Mouse (Mus musculus): ENCODE results near the gene Syt11. TPM values are rescaled to one million over a fixed set of nuclear protein-coding genes. Genes with fewer than 3 reads are reported as not detected.
"Not testable (repeated sequence)": the region's sequence is repeated elsewhere in the genome, so short reads cannot be mapped to it uniquely, and the experiment has no call there.

Syt11 gene
- polyA plus RNA-seq, 1 experiment from 2014 or later: 6.3 TPM

GRCm38 (mm10) chr3:88771189-88771940 lies 3.6 kb downstream of the Syt11 start:
- ATAC-seq (ENCODE audit: insufficient read depth): peak; percentile 83

GRCm38 (mm10) chr3:88762401-88762831 lies 12.5 kb downstream of the Syt11 start:
- Histone ChIP-seq H3K27me3 (ENCODE audit: insufficient read depth, low read length) (no peaks in the 10 kb centered on the region), H3K9ac (no peak overlapping the region), H3K4me2 (no peak overlapping the region), H3K4me3 (ENCODE audit: low read depth, low read length) (no peak overlapping the region), H3K27ac (ENCODE audit: low read depth) (no peak overlapping the region), H3K36me3 (ENCODE audit: insufficient read depth) (no peaks in the 10 kb centered on the region), H3K4me1 (ENCODE audit: insufficient read depth) (peaks cover 12% of the 10 kb centered on the region), H3K9me3 (ENCODE audit: low read depth, low read length) (no peaks in the 10 kb centered on the region)
- DNase-seq (peak; percentile 37), ATAC-seq (ENCODE audit: insufficient read depth) (no peak)
- 58% methylated on average over 6 of the region's 6 CpGs for WGBS
- peak; percentile 35 for TF ChIP-seq CTCF (IDR thresholded peaks at IDR 0.05; ENCODE audit: low read depth)

More at GRCm38 (mm10) chr3:88771189-88771940, 3.6 kb downstream of the Syt11 start:
- not testable (repeated sequence) for H3K36me3 ChIP-seq (ENCODE audit: insufficient read depth); H3K4me1 ChIP-seq (ENCODE audit: insufficient read depth); H3K9ac ChIP-seq; H3K9me3 ChIP-seq (ENCODE audit: low read depth, low read length); H3K27me3 ChIP-seq (ENCODE audit: insufficient read depth, low read length)
- peak; percentile 68 for DNase-seq
- peak overlapping the region; percentile 21 for H3K4me3 ChIP-seq (ENCODE audit: low read depth, low read length)
- H3K4me2 ChIP-seq: peak overlapping the region; percentile 51
- WGBS: 2% methylated on average over 13 of the region's 28 CpGs
- peak overlapping the region; percentile 73 for H3K27ac ChIP-seq (ENCODE audit: low read depth)

GRCm38 (mm10) chr3:88761619-88762018 lies 13.3 kb downstream of the Syt11 start:
- 92% methylated on average over 19 of the region's 19 CpGs for WGBS
- H3K27ac ChIP-seq (ENCODE audit: low read depth): no peak overlapping the region
- ATAC-seq (ENCODE audit: insufficient read depth): no peak
- no peaks in the 10 kb centered on the region for H3K36me3 ChIP-seq (ENCODE audit: insufficient read depth)
- no peaks in the 10 kb centered on the region for H3K27me3 ChIP-seq (ENCODE audit: insufficient read depth, low read length)
- H3K9me3 ChIP-seq (ENCODE audit: low read depth, low read length): no peaks in the 10 kb centered on the region
- no peak for DNase-seq
- no peak overlapping the region for H3K9ac ChIP-seq
- no peak overlapping the region for H3K4me2 ChIP-seq
- H3K4me3 ChIP-seq (ENCODE audit: low read depth, low read length): no peak overlapping the region
- peaks cover 12% of the 10 kb centered on the region for H3K4me1 ChIP-seq (ENCODE audit: insufficient read depth)
- TF ChIP-seq CTCF (IDR thresholded peaks at IDR 0.05; ENCODE audit: low read depth): no peak

DNA sequence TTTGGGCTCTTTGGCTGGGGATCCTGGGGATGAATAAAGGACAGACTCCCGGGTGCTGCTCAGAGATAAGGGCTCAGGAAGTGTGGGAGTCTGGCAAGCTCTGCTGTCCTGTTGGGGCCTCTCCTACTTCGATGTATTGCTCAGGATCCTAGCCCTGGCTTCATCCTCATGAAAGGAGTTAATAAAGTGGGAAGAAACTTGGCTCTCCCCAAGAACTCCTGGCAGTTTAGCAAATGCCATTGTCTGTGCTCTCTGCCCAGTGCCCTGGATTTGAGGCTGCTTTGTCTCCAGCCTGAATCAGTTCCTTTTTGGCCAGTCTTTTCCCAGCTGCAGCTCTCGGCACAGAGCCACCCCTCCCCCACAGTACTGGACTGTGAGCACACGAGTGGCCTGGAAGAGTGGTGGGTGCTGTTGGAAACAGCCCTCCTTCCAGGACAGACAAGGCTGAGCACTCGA lies 16.9 kb downstream of the Syt11 start:
- Histone ChIP-seq H3K4me1 (ENCODE audit: insufficient read depth) (peaks cover 12% of the 10 kb centered on the region), H3K27me3 (ENCODE audit: insufficient read depth, low read length) (no peaks in the 10 kb centered on the region), H3K9me3 (ENCODE audit: low read depth, low read length) (no peaks in the 10 kb centered on the region), H3K9ac (peak overlapping the region; percentile 33), H3K4me2 (peak overlapping the region; percentile 3; the same call in 1 of the 2 replicates), H3K27ac (ENCODE audit: low read depth) (peak overlapping the region; percentile 73), H3K36me3 (ENCODE audit: insufficient read depth) (no peaks in the 10 kb centered on the region), H3K4me3 (ENCODE audit: low read depth, low read length) (no peak overlapping the region)
- DNase-seq (peak; percentile 89), ATAC-seq (ENCODE audit: insufficient read depth) (peak; percentile 83)
- under 1% methylated on average over 5 of the region's 5 CpGs for WGBS
- no peak for TF ChIP-seq CTCF (IDR thresholded peaks at IDR 0.05; ENCODE audit: low read depth)

- Histone ChIP-seq H3K9ac (no peak overlapping the region), H3K36me3 (ENCODE audit: insufficient read depth) (no peaks in the 10 kb centered on the region), H3K9me3 (ENCODE audit: low read depth, low read length) (no peaks in the 10 kb centered on the region), H3K4me1 (ENCODE audit: insufficient read depth) (peaks cover 12% of the 10 kb centered on the region), H3K4me2 (no peak overlapping the region), H3K27me3 (ENCODE audit: insufficient read depth, low read length) (no peaks in the 10 kb centered on the region), H3K4me3 (ENCODE audit: low read depth, low read length) (no peak overlapping the region), H3K27ac (ENCODE audit: low read depth) (no peak overlapping the region)
- 47% methylated on average over 4 of the region's 4 CpGs for WGBS
- DNase-seq (no peak), ATAC-seq (ENCODE audit: insufficient read depth) (no peak)
- TF ChIP-seq CTCF (IDR thresholded peaks at IDR 0.05; ENCODE audit: low read depth): no peak
Measured at GRCm38 (mm10) chr3:88756276-88756675, 18.7 kb downstream of the Syt11 start.

GRCm38 (mm10) chr3:88755541-88755940 lies 19.4 kb downstream of the Syt11 start:
- no peak for DNase-seq
- no peak overlapping the region for H3K27ac ChIP-seq (ENCODE audit: low read depth)
- no peak overlapping the region for H3K4me3 ChIP-seq (ENCODE audit: low read depth, low read length)
- H3K9ac ChIP-seq: no peak overlapping the region
- no peak for ATAC-seq (ENCODE audit: insufficient read depth)
- WGBS: 51% methylated on average over 3 of the region's 3 CpGs
- no peaks in the 10 kb centered on the region for H3K36me3 ChIP-seq (ENCODE audit: insufficient read depth)
- no peak overlapping the region for H3K4me2 ChIP-seq
- H3K9me3 ChIP-seq (ENCODE audit: low read depth, low read length): no peaks in the 10 kb centered on the region
- no peak for TF ChIP-seq CTCF (IDR thresholded peaks at IDR 0.05; ENCODE audit: low read depth)
- no peaks in the 10 kb centered on the region for H3K27me3 ChIP-seq (ENCODE audit: insufficient read depth, low read length)
- peaks cover 12% of the 10 kb centered on the region for H3K4me1 ChIP-seq (ENCODE audit: insufficient read depth)

DNA sequence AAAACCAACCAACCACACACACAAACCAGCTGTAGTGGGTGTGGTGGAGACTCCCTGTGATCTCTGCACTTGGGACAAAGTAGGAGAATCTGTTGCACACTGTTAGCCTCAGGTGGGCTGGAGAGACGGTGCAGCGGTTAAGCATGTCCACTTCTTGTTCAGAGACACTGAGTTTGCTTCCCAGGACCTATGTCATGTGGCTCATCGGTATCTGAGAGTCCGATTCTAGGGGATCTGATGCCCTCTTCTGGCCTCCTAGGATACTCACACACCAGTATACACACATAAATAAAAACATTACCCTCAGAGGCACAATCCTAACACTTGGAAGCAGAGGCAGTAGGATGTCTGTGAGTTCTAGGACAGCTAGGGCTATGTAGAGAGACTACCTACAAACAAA lies 20.7 kb downstream of the Syt11 start:
- 59% methylated on average over 4 of the region's 4 CpGs for WGBS
- ATAC-seq (ENCODE audit: insufficient read depth) (no peak), DNase-seq (peak; percentile 30)
- Histone ChIP-seq H3K9me3 (ENCODE audit: low read depth, low read length) (no peaks in the 10 kb centered on the region), H3K36me3 (ENCODE audit: insufficient read depth) (no peaks in the 10 kb centered on the region), H3K27ac (ENCODE audit: low read depth) (no peak overlapping the region), H3K4me2 (no peak overlapping the region), H3K9ac (no peak overlapping the region), H3K27me3 (ENCODE audit: insufficient read depth, low read length) (no peaks in the 10 kb centered on the region), H3K4me3 (ENCODE audit: low read depth, low read length) (no peak overlapping the region), H3K4me1 (ENCODE audit: insufficient read depth) (peaks cover 12% of the 10 kb centered on the region)
- peak; percentile 33 for TF ChIP-seq CTCF (IDR thresholded peaks at IDR 0.05; ENCODE audit: low read depth)
